Mouse (Mus musculus) thymus, postnatal 10 days (tissue): ENCODE data around the gene Rpl37a.

Experiments
- DNase-seq, 2 experiments: peaks; one replicate each; pipeline ENCODE4 v3.0.0; 2021; ENCODE audit warnings: low spot score in 2 of 2

Gene Rpl37a

DNA sequence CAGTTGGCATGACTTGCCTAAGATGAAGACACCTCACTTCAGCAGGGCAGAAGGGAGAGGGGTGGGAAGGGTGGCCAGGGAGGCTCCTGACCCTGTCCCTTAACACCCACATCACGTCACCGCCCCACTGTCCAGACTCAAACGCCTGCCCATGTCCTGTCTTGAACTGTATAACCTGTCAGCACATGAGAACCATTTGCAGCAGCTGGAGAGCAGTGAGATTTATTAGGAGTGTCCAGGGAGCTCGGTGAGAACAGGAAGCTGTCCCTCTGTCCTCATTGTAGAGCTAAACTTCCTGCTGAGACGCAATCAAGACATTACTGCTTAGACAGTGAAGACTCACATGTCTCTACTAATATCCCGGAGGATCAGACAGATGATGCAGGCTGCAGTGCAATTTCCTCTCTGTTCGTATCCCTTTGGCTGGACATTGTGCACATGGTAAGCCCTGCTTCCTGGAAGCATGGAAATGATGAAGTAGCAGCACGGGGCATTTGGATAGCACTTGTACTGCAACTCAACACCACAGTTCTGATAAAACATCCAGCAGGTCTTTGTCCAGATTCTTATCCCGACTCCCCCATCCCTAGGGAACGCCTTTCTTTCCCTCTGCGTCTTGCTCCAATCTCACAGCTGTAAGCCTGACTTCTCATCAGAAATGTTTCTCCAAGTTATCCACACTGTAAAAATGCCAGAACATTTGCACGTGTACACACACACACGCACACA is 25.5 kb downstream of the Rpl37a start:
- no peak for DNase-seq

DNA sequence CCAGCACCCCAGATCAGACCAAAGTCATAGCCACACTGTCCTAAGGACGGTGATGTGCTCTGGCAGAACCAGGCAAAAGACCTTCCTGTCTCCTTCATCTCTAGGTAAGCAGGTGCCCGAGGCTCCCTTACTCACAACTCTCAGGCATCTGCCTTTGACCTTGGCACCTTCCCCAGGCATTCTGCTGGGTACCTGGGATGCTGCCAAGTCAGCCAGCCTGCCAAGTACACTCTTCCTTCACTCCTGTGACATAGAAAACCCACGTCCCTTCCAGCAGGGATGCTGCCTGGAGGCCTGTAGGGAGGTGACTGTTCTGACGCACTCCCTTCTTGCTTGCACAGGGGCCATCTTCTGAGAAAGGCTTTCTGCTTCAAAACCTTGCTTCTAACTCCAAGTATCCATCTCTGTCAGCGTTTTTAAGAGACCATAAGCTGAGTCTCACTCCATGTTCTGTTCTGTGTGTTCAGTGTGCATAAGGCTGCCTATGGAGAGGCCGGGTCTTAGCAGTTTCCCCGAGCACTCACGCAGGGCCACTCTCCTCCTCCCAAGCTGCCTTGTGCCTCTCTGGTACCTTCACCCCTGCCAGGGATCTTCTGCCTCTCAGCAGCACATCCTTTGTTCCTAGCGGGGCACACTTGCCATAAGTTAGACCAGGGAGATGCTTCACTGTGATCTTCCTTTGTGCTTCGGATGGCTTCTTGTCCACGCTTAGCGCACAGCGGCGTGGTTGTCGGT is 28.0 kb downstream of the Rpl37a start:
- DNase-seq, result no peak

DNA sequence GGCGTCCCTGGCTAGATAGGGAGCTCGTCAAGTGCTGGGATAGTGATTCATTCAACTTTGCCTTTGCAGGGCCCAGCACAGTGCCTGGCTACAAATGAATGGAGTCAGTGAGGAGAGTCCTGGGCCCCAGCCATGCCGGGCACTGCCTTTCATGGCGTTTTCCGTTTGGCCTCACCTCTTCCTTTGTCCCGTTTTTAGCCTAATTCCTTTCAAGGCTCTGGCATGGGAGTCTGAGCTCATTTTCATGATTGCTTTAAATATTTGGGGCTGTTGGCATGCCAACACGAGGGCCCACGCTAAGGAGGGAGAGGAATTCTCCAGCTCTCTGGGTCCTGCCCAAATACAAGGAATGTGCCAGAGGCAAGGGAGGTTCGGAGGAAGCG is 28.6 kb downstream of the Rpl37a start:
- DNase-seq, result no peak

DNA sequence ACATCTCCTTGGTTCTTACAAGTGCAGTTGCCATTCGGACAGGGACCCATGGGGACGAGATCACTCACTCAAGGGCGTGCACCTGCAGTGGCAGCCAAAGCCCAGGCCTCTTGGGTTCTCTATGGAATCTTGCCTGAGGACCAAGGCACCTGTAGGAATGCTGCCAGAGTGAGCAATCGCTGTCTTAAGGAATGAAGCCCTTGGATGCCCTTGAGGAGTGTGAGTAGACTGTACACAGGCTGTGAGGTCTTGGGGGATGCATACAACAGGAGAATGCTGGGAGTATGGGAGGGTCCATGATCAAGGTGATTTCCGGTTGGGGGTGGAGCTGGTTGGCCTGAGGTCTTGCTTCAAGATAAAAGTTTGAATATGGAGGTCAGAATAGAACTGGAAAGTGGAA is 30.3 kb downstream of the Rpl37a start:
- DNase-seq, result no peak

DNA sequence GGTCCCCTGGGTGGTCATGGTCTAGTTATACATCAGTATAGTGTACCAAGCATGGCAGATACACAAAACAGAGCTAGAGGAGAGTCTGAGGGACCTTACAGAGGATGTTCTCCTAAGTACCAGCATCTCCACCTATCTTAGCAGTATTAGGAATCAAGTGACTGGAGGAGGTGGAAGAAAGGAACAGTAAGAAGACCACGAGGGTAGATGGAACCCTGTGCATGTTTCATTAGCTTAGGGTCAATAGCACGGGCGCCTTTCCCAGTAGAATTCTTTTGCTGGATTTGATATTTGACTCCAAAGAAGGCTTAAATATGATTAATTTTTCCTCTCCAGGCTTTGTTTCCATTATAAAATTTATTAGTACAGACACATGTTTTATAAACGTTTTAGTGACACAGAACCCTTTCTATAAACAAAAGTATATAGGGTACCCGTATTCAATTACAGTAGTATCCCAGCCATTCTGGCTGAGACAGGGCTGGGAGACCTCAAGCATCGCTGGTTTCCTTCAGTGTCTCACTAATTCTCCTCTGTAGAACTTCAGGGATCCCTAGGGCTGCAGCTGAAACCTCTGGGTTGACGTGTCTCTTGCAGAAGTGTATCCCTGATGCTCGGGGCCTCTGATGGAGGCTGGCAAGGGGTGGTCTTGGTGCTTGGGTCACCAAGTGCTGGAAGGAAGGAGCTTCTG is 33.9 kb downstream of the Rpl37a start:
- DNase-seq, result no peak

DNA sequence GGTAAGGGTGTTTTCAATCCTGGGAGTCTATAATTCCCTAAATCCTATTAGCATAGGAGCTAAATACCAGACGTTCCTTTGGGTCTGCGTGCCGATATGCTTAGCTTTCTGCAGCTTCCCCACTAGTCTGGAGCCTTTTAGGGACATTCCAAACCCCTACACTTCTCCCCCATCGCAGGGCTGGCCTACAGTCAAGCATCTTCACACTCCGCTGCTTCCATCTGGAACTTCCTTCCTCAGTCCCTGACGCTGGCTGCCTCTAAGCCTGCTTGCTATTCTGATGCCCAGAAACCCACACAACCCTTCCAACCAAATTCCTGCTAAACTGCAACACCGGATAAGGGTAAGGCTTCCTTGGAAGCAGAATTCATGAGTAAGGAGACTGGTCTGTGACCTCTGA is 35.3 kb downstream of the Rpl37a start:
- no peak for DNase-seq

DNA sequence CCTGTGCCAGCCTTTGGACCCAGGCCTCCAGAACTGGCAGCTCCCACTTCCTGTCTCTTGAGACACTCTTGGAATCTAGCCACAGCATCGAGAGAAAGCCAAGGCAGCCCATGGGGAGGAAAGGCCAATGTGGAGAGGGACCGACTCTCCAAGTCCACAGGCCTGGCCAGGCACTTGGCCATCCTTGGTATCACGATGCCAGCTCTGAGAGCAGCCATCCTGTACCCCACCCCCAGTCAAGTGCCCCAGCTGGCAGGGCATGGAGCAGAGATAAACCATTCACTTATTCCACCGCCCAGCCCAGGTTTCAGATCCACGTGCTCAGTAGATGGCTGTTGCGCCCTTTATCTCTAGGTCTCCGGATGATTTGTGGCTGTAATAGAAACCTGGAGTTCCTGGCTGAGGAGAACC is 40.3 kb downstream of the Rpl37a start:
- DNase-seq, result no peak

DNA sequence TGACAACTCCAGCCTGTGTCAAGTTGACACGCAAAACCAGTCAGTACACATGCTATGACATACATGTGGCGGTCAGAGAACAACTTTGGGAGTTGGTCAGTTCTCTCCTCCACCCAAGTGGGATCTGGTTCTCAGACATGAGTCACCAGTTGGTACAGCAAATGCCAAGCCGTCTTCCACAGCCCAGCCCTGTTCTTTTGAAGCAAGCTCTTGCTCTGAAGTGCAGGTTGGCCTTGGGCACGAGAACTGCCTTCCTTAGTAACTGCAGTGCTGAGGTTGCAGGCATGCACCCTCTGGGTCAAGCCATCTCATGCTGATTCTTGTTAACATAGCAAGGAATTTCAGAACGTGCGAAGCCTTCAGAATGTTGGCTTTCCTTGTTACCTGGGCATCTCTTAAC is 42.1 kb downstream of the Rpl37a start:
- DNase-seq, result no peak

DNA sequence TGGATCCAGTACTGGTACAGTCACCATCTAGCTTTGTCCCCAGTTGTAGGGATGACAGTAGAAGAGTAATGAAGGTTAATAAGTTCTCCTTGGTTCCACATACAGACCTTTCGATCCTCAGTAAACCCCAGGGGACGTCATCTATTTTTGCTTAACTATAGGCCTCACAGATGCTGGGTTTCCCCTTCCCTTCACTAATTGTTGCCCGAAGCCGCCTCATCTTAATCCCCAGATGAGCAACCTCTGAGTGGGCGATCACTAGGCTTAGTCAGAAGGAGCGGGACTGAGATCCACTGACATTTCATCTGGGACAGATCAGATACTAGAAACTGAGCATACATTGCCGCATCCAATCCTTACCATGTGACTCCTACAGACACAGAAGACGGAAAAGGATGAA is 44.1 kb downstream of the Rpl37a start:
- DNase-seq, result no peak

DNA sequence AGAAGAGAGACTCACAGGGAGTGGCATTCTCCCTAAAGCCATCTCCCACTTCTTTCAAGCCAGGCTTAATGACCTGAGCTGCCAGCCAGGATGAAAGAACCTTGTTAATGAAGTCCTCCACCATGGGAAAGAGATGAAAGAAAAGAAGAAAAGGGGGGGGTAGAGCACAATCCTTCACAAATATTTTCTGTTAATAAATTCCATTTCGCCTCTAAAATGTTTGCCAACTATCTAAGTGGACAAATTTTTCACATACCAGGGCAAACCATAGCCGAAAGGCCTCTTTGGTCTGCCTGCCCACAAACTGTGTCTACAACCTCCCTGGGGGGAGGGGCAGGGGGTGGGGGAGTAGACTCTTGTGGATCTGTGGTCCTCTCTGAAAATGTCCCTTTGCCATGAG is 44.7 kb downstream of the Rpl37a start:
- DNase-seq, result no peak

DNA sequence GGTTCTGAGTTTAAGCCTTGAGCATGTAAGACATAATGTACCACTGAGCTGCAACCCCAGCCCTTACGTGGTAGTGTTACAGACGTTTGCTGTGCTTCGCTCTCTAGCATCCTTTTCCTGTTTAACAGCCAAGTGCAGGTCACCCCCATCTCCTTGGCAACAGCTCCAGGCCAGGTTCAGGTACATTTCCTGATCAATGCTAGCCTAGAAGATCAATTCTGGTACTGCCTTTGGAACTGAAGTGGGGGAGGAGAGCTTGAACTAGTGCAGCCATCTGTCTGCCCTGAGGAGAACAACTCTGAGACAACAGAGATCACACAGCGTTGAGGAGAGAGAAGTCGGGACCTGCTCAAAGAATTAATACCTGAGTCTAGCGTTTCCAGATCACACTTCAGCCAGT is 48.7 kb downstream of the Rpl37a start:
- no peak for DNase-seq
